21 mouse cellular contexts compared by ENCODE assay signal in the genomic region with DNA sequence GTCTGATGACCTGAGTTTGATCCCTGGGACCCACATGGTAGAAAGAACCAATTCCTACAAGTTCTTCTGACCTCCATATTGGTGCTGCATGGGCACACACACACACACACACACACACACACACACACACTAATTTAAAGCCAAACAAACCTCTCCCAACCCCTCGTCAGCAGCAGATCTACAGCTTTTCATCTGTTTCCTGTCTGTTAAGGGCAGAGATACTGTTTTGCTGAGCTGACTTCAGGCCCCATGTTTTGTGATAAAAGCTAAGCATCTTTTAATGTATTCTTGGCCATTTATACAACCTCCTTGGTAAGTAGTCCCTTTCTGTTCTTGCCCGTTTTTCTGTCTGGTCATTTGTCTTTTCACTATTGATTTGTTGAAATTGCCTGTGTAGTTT.
"Had no signal": no experiment of that assay in that cellular context is flagged by ENCODE, and none has a peak within 500 bp of the region (broad histone marks: within the 10 kb centered on the region; RNA-seq: fewer than 3 reads in every experiment).

No protein-coding gene starts in this region.

- H3K4me3 ChIP-seq: liver, embryonic 15.5 days; megakaryocyte, embryonic 14.5 days; midbrain, embryonic 10.5 days; midbrain, embryonic 12.5 days; myocyte; neural tube, embryonic 13.5 days; neural tube, embryonic 15.5 days; stomach, embryonic 15.5 days had no signal

- H3K9me3 ChIP-seq: liver, embryonic 15.5 days; neural tube, embryonic 15.5 days; stomach, embryonic 15.5 days had no signal

- H3K27ac ChIP-seq: liver, embryonic 15.5 days; midbrain, embryonic 10.5 days; midbrain, embryonic 12.5 days; neural tube, embryonic 15.5 days; stomach, embryonic 15.5 days; stomach, postnatal 0 days had no signal

- ATAC-seq: midbrain, embryonic 16.5 days had no signal

- H3K27me3 ChIP-seq: liver, embryonic 15.5 days; neural tube, embryonic 13.5 days; neural tube, embryonic 15.5 days; stomach, embryonic 15.5 days had no signal

- H3K36me3 ChIP-seq: liver, embryonic 15.5 days; midbrain, embryonic 10.5 days; midbrain, embryonic 12.5 days; neural tube, embryonic 13.5 days; neural tube, embryonic 15.5 days; stomach, embryonic 15.5 days had no signal

- DNase-seq: lung, adult 18-20 months; lung, postnatal 10 days; lung, postnatal 4 days; midbrain, embryonic 14.5 days; retina, postnatal 1 day; right cerebral cortex, adult 18-20 months; right cerebral cortex, postnatal 14 days; thymus, adult 2 months; thymus, postnatal 25 days; thymus, postnatal 4 days had no signal

- H3K9ac ChIP-seq: liver, embryonic 15.5 days; lung, embryonic 14.5 days; midbrain, embryonic 12.5 days; neural tube, embryonic 13.5 days; neural tube, embryonic 15.5 days; stomach, embryonic 15.5 days had no signal

- H3K4me1 ChIP-seq: liver, embryonic 15.5 days; midbrain, embryonic 10.5 days; midbrain, embryonic 12.5 days; neural tube, embryonic 13.5 days; neural tube, embryonic 15.5 days; stomach, embryonic 15.5 days had no signal
